Mouse (Mus musculus) myocyte (in vitro differentiated cells): ENCODE measurements around the gene Heatr4. TPM values are rescaled to one million over a fixed set of nuclear protein-coding genes. Genes with fewer than 3 reads are reported as not detected.
A peak's percentile ranks its signal among the peaks of the same experiment; 100 is the strongest.

Source experiments
- H3K27me3 ChIP-seq: one replicate; pipeline ENCODE4 v1.6.1; 2011; ENCODE audit not compliant: control insufficient read depth, insufficient read depth, insufficient read length
- H3K36me3 ChIP-seq: one replicate; pipeline ENCODE4 v1.6.1; 2011; ENCODE audit not compliant: control insufficient read depth, insufficient read depth
- H3K4me2 ChIP-seq: one replicate; pipeline ENCODE4 v1.6.1; 2011; ENCODE audit warnings: low read depth, control low read depth
- H3K4me3 ChIP-seq: one replicate; pipeline ENCODE4 v1.5.1; 2011; ENCODE audit warnings: mild to moderate bottlenecking, control low read depth, moderate library complexity
- H3K79me2 ChIP-seq: one replicate; pipeline ENCODE4 v1.6.1; 2011; ENCODE audit not compliant: control insufficient read depth, insufficient read depth
- H3ac ChIP-seq: one replicate; pipeline ENCODE4 v1.6.1; 2011; ENCODE audit not compliant: control insufficient read depth, insufficient read length
- CEBPB ChIP-seq: IDR thresholded peaks from 2 replicates; pipeline ENCODE4 v1.6.1; 2011; ENCODE audit warnings: mild to moderate bottlenecking, moderate library complexity; ENCODE audit not compliant: poor library complexity, insufficient read depth, severe bottlenecking
- E2F4 ChIP-seq: IDR thresholded peaks from one replicate; pipeline ENCODE4 v1.6.1; 2011; ENCODE audit warnings: mild to moderate bottlenecking, control low read depth, moderate library complexity; ENCODE audit not compliant: insufficient read depth
- MAX ChIP-seq: IDR thresholded peaks from one replicate; pipeline ENCODE4 v1.6.1; 2011; ENCODE audit warnings: low read depth, mild to moderate bottlenecking, control low read depth
- MYOD1 ChIP-seq, 3 experiments: IDR thresholded peaks; one replicate each; pipeline ENCODE4 v1.6.1; 2011; ENCODE audit warnings: control low read depth in 2 of 3, low read depth in 2 of 3, mild to moderate bottlenecking in 2 of 3, moderate library complexity in 1 of 3; ENCODE audit not compliant: insufficient read length in 2 of 3, control insufficient read depth in 1 of 3
- MYOG ChIP-seq, 3 experiments: IDR thresholded peaks; one replicate each; pipeline ENCODE4 v1.6.1; 2011; ENCODE audit warnings: control low read depth in 2 of 3, low read depth in 2 of 3, mild to moderate bottlenecking in 2 of 3; ENCODE audit not compliant: insufficient read length in 2 of 3, control insufficient read depth in 1 of 3, insufficient read depth in 1 of 3
- POLR2A ChIP-seq: IDR thresholded peaks from one replicate; pipeline ENCODE4 v1.6.1; 2011; ENCODE audit warnings: low read depth, mild to moderate bottlenecking, control low read depth, moderate library complexity; ENCODE audit not compliant: insufficient read length
- POLR2AphosphoS2 ChIP-seq: IDR thresholded peaks from one replicate; pipeline ENCODE4 v1.6.1; 2011; ENCODE audit warnings: low read depth, control low read depth; ENCODE audit not compliant: insufficient read length
- REST ChIP-seq: IDR thresholded peaks from one replicate; pipeline ENCODE4 v1.6.1; 2011; ENCODE audit warnings: mild to moderate bottlenecking, control low read depth, moderate library complexity; ENCODE audit not compliant: insufficient read depth, insufficient read length
- SRF ChIP-seq: IDR thresholded peaks from one replicate; pipeline ENCODE4 v1.6.1; 2011; ENCODE audit warnings: low read depth; ENCODE audit not compliant: control insufficient read depth, insufficient read length
- TCF12 ChIP-seq: IDR thresholded peaks from one replicate; pipeline ENCODE4 v1.6.1; 2011; ENCODE audit warnings: mild to moderate bottlenecking, control low read depth; ENCODE audit not compliant: poor library complexity, insufficient read depth, severe bottlenecking
- TCF3 ChIP-seq: IDR thresholded peaks from one replicate; pipeline ENCODE4 v1.6.1; 2011; ENCODE audit warnings: low read depth, control low read depth; ENCODE audit not compliant: insufficient read length
- USF1 ChIP-seq: IDR thresholded peaks from one replicate; pipeline ENCODE4 v1.6.1; 2011; ENCODE audit warnings: low read depth, mild to moderate bottlenecking, control low read depth, moderate library complexity
- polyA plus RNA-seq: library from polyadenylated mRNA; unstranded; fragments of >200 nt; fragmentation: generic; extraction: Trizol; gene quantifications from one replicate; pipeline ENCODE4 v1.2.1, GENCODE M21; 2012; ENCODE audit warnings: missing spikeins

Heatr4 gene
- polyA plus RNA-seq, 1 experiment = not detected

GRCm38 (mm10) chr12:83972117-83972516, 12.5 kb downstream of the Heatr4 start:
- TF ChIP-seq MAX = no peak
- TF ChIP-seq SRF = no peak
- no peak for TF ChIP-seq TCF3
- no peak for TF ChIP-seq MYOG (IDR thresholded peaks at IDR 0.05; ENCODE audit: control insufficient read depth in 1 of 3, insufficient read depth in 1 of 3, insufficient read length in 2 of 3, low read depth in 2 of 3)
- no peak for TF ChIP-seq TCF12
- TF ChIP-seq CEBPB = no peak
- no peak for TF ChIP-seq REST
- no peak for TF ChIP-seq POLR2AphosphoS2
- no peak for TF ChIP-seq POLR2A
- TF ChIP-seq USF1 = no peak
- no peak for TF ChIP-seq MYOD1 (IDR thresholded peaks at IDR 0.05; ENCODE audit: control insufficient read depth in 1 of 3, insufficient read length in 2 of 3, low read depth in 2 of 3)
- no peak for TF ChIP-seq E2F4
- Histone ChIP-seq H3ac (no peak overlapping the region), H3K4me3 (no peak overlapping the region), H3K79me2 (no peaks in the 10 kb centered on the region), H3K27me3 (peaks cover 6% of the 10 kb centered on the region), H3K4me2 (no peak overlapping the region), H3K36me3 (no peaks in the 10 kb centered on the region)

- TF ChIP-seq SRF (no peak), REST (no peak)
- no peak overlapping the region for H3ac ChIP-seq
- H3K27me3 ChIP-seq = no peaks in the 10 kb centered on the region
- no peaks in the 10 kb centered on the region for H3K36me3 ChIP-seq
- H3K4me2 ChIP-seq = no peak overlapping the region
- no peaks in the 10 kb centered on the region for H3K79me2 ChIP-seq
- H3K4me3 ChIP-seq = no peak overlapping the region
These were observed 19.4 kb downstream of the Heatr4 start for GRCm38 (mm10) chr12:83965235-83965634.

- no peak overlapping the region for H3ac ChIP-seq
- TF ChIP-seq MYOG (IDR thresholded peaks at IDR 0.05; ENCODE audit: control insufficient read depth in 1 of 3, insufficient read depth in 1 of 3, insufficient read length in 2 of 3, low read depth in 2 of 3) (no peak), USF1 (no peak), E2F4 (no peak), SRF (no peak), MAX (no peak), TCF12 (no peak), POLR2A (no peak)
- H3K27me3 ChIP-seq = no peaks in the 10 kb centered on the region
These were observed 26.4 kb downstream of the Heatr4 start for GRCm38 (mm10) chr12:83958278-83958677.

GRCm38 (mm10) chr12:83951711-83952575, 32.7 kb downstream of the Heatr4 start:
- peak overlapping the region; percentile 29 for H3K4me3 ChIP-seq
- no peaks in the 10 kb centered on the region for H3K27me3 ChIP-seq
- no peaks in the 10 kb centered on the region for H3K36me3 ChIP-seq
- H3K79me2 ChIP-seq = peaks cover 20% of the 10 kb centered on the region
- H3K4me2 ChIP-seq = peak overlapping the region; percentile 73
- TF ChIP-seq CEBPB = no peak
- no peak for TF ChIP-seq USF1
- no peak for TF ChIP-seq MYOD1 (IDR thresholded peaks at IDR 0.05; ENCODE audit: control insufficient read depth in 1 of 3, insufficient read length in 2 of 3, low read depth in 2 of 3)
- no peak for TF ChIP-seq POLR2AphosphoS2
- TF ChIP-seq TCF12 = no peak
- TF ChIP-seq TCF3 = no peak
- TF ChIP-seq REST = no peak
- TF ChIP-seq POLR2A = no peak
- H3ac ChIP-seq = peak overlapping the region; percentile 69

More at GRCm38 (mm10) chr12:83958278-83958677, 26.4 kb downstream of the Heatr4 start:
- Histone ChIP-seq H3K79me2 (peaks cover 4% of the 10 kb centered on the region), H3K4me3 (no peak overlapping the region), H3K4me2 (no peak overlapping the region), H3K36me3 (no peaks in the 10 kb centered on the region)

GRCm38 (mm10) chr12:83950840-83951701, 33.6 kb downstream of the Heatr4 start:
- peak overlapping the region; percentile 69 for H3ac ChIP-seq
- H3K27me3 ChIP-seq = no peaks in the 10 kb centered on the region
- H3K4me3 ChIP-seq = peak overlapping the region; percentile 29
- TF ChIP-seq MYOD1 (IDR thresholded peaks at IDR 0.05; ENCODE audit: control insufficient read depth in 1 of 3, insufficient read length in 2 of 3, low read depth in 2 of 3) (no peak), POLR2A (peak; percentile 33)
- no peaks in the 10 kb centered on the region for H3K36me3 ChIP-seq
- peak overlapping the region; percentile 73 for H3K4me2 ChIP-seq
- peaks cover 20% of the 10 kb centered on the region for H3K79me2 ChIP-seq
